Mouse (Mus musculus): ENCODE results near the gene Vps11.

DNA sequence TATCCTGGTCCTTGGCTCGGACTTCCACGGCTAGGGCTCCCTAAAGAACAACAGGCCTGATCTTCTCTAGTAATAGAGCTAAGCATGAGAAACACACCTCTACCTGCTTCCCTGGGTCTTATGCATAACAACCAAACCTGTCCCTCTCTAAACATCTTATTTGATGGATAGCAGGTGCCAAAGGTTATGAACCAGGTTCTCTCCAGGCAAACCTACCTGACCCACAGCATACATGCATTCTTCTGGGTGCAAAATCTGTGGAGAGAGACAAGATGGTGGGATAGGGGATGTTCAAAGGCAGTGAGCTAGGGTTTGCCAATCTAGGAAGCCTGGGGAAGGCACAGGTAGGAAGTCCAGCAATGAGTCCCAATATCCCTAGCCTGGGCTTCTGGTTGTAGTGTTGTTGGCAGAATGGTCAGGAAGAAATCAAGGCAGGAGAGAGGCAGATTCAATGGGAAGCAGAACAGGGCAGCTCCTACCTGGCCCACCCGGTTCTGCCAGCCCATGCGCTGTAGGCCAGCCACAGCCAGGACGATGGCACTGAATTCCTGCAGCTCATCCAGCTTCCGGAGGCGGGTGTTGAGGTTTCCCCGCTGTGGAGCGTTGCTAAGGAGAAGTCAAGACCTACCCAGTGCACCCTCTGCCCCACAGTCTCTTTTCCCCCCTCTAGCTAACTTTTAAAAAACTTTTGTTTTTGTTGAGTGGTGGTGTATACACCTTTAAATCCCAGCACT is 23.9 kb downstream of the Vps11 start:
- TF ChIP-seq CTCF (IDR thresholded peaks at IDR 0.05) (no peak), POLR2A (IDR thresholded peaks at IDR 0.05; ENCODE audit: insufficient read depth, low read depth, low read length) (no peak), EP300 (IDR thresholded peaks at IDR 0.05; ENCODE audit: insufficient read depth, low read depth, low read length) (no peak)

Data from heart, adult 2 months (tissue).